Mouse (Mus musculus) hindbrain, embryonic 16.5 days (tissue): Measurements from ENCODE around the gene 4930451I11Rik. TPM values are rescaled to one million over a fixed set of nuclear protein-coding genes. Genes with fewer than 3 reads are reported as not detected.
A peak's percentile ranks its signal among the peaks of the same experiment; 100 is the strongest.

Source experiments
- ATAC-seq: fragments of 200-750 bp; cut with Nextera tagmentation; 2 replicates; pipeline ENCODE4 v1.8.0; 2017; ENCODE audit warnings: moderate TSS enrichment, moderate library complexity
- H3K27ac ChIP-seq: fragments of 300-500 bp; sonication (generic); 2 replicates; pipeline ENCODE4 v1.5.1; 2014; ENCODE audit warnings: low read depth, mild to moderate bottlenecking, control low read depth, low read length, moderate library complexity
- H3K27me3 ChIP-seq: fragments of 300-500 bp; sonication (generic); replicated peaks from 2 replicates; pipeline ENCODE4 v1.6.1; 2014; ENCODE audit warnings: low read length; ENCODE audit not compliant: control insufficient read depth, insufficient read depth
- H3K36me3 ChIP-seq: fragments of 300-500 bp; sonication (generic); 2 replicates; pipeline ENCODE4 v1.6.1; 2014; ENCODE audit warnings: mild to moderate bottlenecking, low read length, moderate library complexity, mixed read lengths; ENCODE audit not compliant: control insufficient read depth, insufficient read depth
- H3K4me1 ChIP-seq: fragments of 300-500 bp; sonication (generic); 2 replicates; pipeline ENCODE4 v1.6.1; 2014; ENCODE audit warnings: low read depth, low read length; ENCODE audit not compliant: control insufficient read depth, insufficient read depth
- H3K4me2 ChIP-seq: fragments of 300-500 bp; sonication (generic); 2 replicates; pipeline ENCODE4 v1.6.1; 2014; ENCODE audit warnings: mild to moderate bottlenecking, low read length, control low read depth, moderate library complexity
- H3K4me3 ChIP-seq: fragments of 300-500 bp; sonication (generic); 2 replicates; pipeline ENCODE4 v1.5.1; 2014; ENCODE audit warnings: mild to moderate bottlenecking, low read length, control low read depth, moderate library complexity
- H3K9ac ChIP-seq: fragments of 300-500 bp; sonication (generic); 2 replicates; pipeline ENCODE4 v1.6.1; 2014; ENCODE audit warnings: low read depth, mild to moderate bottlenecking, control low read depth, low read length, moderate library complexity
- H3K9me3 ChIP-seq: fragments of 300-500 bp; sonication (generic); 2 replicates; pipeline ENCODE4 v1.6.1; 2014; ENCODE audit warnings: mild to moderate bottlenecking, low read length, moderate library complexity; ENCODE audit not compliant: control insufficient read depth
- whole genome bisulfite sequencing: fragments of 180-500 bp; shearing (Covaris S2); extraction: QIAGEN DNeasy Blood & Tissue Kit; methylation state at CpG from one replicate; pipeline ENCODE4 v1.1.7; 2014; 5-methylcytosine and 5-hydroxymethylcytosine counted together
- polyA plus RNA-seq: library from polyadenylated mRNA; unstranded; fragments of >200 nt; fragmentation: Nextera tagmentation; extraction: Ambion mirVana; gene quantifications from 2 replicates; pipeline ENCODE4 v1.2.1, GENCODE M21; 2015

4930451I11Rik gene
- polyA plus RNA-seq, 1 experiment from 2014 or later: 0.49 TPM

DNA sequence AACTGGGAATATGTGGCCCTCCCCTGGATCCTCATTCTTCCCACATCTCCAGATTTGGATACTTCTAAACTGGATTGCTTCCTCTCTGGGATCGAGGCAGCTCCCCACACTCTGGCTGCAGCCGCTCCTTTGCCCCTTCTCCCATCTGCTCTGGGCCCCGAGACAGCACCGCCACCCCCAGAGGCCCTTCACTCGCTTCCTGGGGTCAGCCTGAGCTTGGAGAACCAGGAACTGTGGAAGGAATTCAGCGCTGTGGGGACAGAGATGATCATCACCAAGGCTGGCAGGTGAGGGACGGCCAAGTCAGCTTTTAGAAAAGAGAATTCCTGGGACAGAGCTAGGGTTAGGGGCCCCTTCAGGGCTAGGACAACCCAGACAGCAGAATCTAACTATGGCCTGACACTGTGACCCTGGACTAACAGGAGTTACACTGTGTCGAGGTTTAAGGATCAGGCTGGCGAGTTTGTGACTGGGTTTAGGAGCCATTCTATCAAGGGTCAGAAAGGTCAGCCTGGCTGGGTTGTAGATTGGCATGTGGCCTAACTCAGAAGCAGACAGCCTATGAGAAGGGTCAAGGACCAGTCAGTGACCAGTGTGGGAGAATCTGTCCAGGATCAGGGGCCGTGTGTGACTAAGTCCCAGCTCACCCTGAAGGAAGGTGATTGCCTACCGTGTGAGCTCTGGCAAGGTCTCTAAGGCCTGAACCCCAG lies 49.6 kb downstream of the 4930451I11Rik start:
- Histone ChIP-seq H3K9ac (peak overlapping the region; percentile 68; the same call in 1 of the 2 replicates), H3K9me3 (no peaks in the 10 kb centered on the region), H3K27me3 (no peaks in the 10 kb centered on the region), H3K4me3 (no peak overlapping the region), H3K27ac (no peak overlapping the region), H3K4me1 (peaks cover 28% of the 10 kb centered on the region), H3K4me2 (peak overlapping the region; percentile 84), H3K36me3 (peaks cover 14% of the 10 kb centered on the region)
- no peak for ATAC-seq
- WGBS: 40% methylated on average over 11 of the region's 11 CpGs

- 4% methylated on average over 22 of the region's 22 CpGs for WGBS
- Histone ChIP-seq H3K4me1 (peaks cover 32% of the 10 kb centered on the region), H3K9me3 (no peaks in the 10 kb centered on the region), H3K9ac (peak within 1 kb of the TSS; percentile 68), H3K4me2 (peak within 1 kb of the TSS; percentile 84), H3K36me3 (peaks cover 7% of the 10 kb centered on the region), H3K27me3 (no peaks in the 10 kb centered on the region), H3K4me3 (peak within 1 kb of the TSS; percentile 48), H3K27ac (peak within 1 kb of the TSS; percentile 74)
- 0 out of 2 replicates have a peak, but pooled peaks have one; percentile 2 for ATAC-seq
Observed at GRCm38 (mm10) chr7:126780971-126781635, 50.3 kb downstream of the 4930451I11Rik start, which contains the start of gene Tbx6. Tbx6 (plus strand) TSS chr7:126781483.

Other genes starting within 250 kb of the 4930451I11Rik start
- 0.36 and 0.88 TPM in 2 replicates for gene Apobr, start 246.7 kb downstream of the 4930451I11Rik start, polyA plus RNA-seq
- gene Cln3, start 245.8 kb downstream of the 4930451I11Rik start, polyA plus RNA-seq: 37.1 and 38.9 TPM in 2 replicates
- not detected in 2 replicates for gene Il27, start 236.7 kb downstream of the 4930451I11Rik start, polyA plus RNA-seq
- gene Nupr1, start 200.8 kb downstream of the 4930451I11Rik start, polyA plus RNA-seq: 14.8 and 15.6 TPM in 2 replicates
- 54.9 and 56.5 TPM in 2 replicates for gene Sgf29, start 182.3 kb downstream of the 4930451I11Rik start, polyA plus RNA-seq
- 11.9 and 12.0 TPM in 2 replicates for gene Sult1a1, start 155.2 kb downstream of the 4930451I11Rik start, polyA plus RNA-seq
- gene Bola2, start 136.2 kb downstream of the 4930451I11Rik start, polyA plus RNA-seq: 130 and 133 TPM in 2 replicates
- 13.4 and 15.0 TPM in 2 replicates for gene Slx1b, start 135.9 kb downstream of the 4930451I11Rik start, polyA plus RNA-seq
- 119 and 125 TPM in 2 replicates for gene Coro1a, start 123.9 kb downstream of the 4930451I11Rik start, polyA plus RNA-seq
- 114 and 119 TPM in 2 replicates for gene Mapk3, start 72.0 kb downstream of the 4930451I11Rik start, polyA plus RNA-seq
- gene Gdpd3, start 65.3 kb downstream of the 4930451I11Rik start, polyA plus RNA-seq: 1.4 and 1.5 TPM in 2 replicates
- gene Ypel3, start 54.7 kb downstream of the 4930451I11Rik start, polyA plus RNA-seq: 187 and 200 TPM in 2 replicates
- gene Tbx6, start 50.2 kb downstream of the 4930451I11Rik start, polyA plus RNA-seq: 0.29 and 0.55 TPM in 2 replicates
- gene Ppp4c, start 39.1 kb downstream of the 4930451I11Rik start, polyA plus RNA-seq: 157 and 165 TPM in 2 replicates
- gene Fam57b, start 34.0 kb downstream of the 4930451I11Rik start, polyA plus RNA-seq: 52.8 and 59.4 TPM in 2 replicates
- 31.1 and 34.0 TPM in 2 replicates for gene Doc2a, start 15.8 kb upstream of the 4930451I11Rik start, polyA plus RNA-seq
- gene Hirip3, start 30.3 kb upstream of the 4930451I11Rik start, polyA plus RNA-seq: 21.1 and 23.6 TPM in 2 replicates
- 88.3 and 100 TPM in 2 replicates for gene Ino80e, start 30.7 kb upstream of the 4930451I11Rik start, polyA plus RNA-seq
- gene Taok2, start 53.1 kb upstream of the 4930451I11Rik start, polyA plus RNA-seq: 52.8 and 60.3 TPM in 2 replicates
- 34.0 and 35.9 TPM in 2 replicates for gene Tmem219, start 91.3 kb upstream of the 4930451I11Rik start, polyA plus RNA-seq
- gene Kctd13, start 97.2 kb upstream of the 4930451I11Rik start, polyA plus RNA-seq: 126 and 134 TPM in 2 replicates
- gene Asphd1, start 117.9 kb upstream of the 4930451I11Rik start, polyA plus RNA-seq: 9.4 and 11.5 TPM in 2 replicates
- 54.9 and 56.7 TPM in 2 replicates for gene Sez6l2, start 118.9 kb upstream of the 4930451I11Rik start, polyA plus RNA-seq
- gene Cdipt, start 144.3 kb upstream of the 4930451I11Rik start, polyA plus RNA-seq: 160 and 162 TPM in 2 replicates
- 1.2 and 1.6 TPM in 2 replicates for gene Cdiptos, start 144.5 kb upstream of the 4930451I11Rik start, polyA plus RNA-seq
- 3.9 and 4.8 TPM in 2 replicates for gene Mvp, start 183.0 kb upstream of the 4930451I11Rik start, polyA plus RNA-seq
- gene Pagr1b, start 184.8 kb upstream of the 4930451I11Rik start, polyA plus RNA-seq: 0.31 TPM in 1 of 2 replicates, not detected in the other
- gene Pagr1a, start 185.7 kb upstream of the 4930451I11Rik start, polyA plus RNA-seq: 26.9 and 55.8 TPM in 2 replicates
- gene Gm42742, start 189.5 kb upstream of the 4930451I11Rik start, polyA plus RNA-seq: 47.5 and 81.5 TPM in 2 replicates
- gene Prrt2, start 189.6 kb upstream of the 4930451I11Rik start, polyA plus RNA-seq: 71.4 and 84.6 TPM in 2 replicates
- 53.9 and 55.0 TPM in 2 replicates for gene Maz, start 195.4 kb upstream of the 4930451I11Rik start, polyA plus RNA-seq
- gene Kif22, start 210.8 kb upstream of the 4930451I11Rik start, polyA plus RNA-seq: 22.2 and 29.8 TPM in 2 replicates